Mouse (Mus musculus) cerebellum, adult 11 months (tissue): Measurements from ENCODE around the gene Me3.

ENCODE experiments used
- DNase-seq: peaks from one replicate; pipeline ENCODE4 v3.0.0; 2022

Gene Me3

DNA sequence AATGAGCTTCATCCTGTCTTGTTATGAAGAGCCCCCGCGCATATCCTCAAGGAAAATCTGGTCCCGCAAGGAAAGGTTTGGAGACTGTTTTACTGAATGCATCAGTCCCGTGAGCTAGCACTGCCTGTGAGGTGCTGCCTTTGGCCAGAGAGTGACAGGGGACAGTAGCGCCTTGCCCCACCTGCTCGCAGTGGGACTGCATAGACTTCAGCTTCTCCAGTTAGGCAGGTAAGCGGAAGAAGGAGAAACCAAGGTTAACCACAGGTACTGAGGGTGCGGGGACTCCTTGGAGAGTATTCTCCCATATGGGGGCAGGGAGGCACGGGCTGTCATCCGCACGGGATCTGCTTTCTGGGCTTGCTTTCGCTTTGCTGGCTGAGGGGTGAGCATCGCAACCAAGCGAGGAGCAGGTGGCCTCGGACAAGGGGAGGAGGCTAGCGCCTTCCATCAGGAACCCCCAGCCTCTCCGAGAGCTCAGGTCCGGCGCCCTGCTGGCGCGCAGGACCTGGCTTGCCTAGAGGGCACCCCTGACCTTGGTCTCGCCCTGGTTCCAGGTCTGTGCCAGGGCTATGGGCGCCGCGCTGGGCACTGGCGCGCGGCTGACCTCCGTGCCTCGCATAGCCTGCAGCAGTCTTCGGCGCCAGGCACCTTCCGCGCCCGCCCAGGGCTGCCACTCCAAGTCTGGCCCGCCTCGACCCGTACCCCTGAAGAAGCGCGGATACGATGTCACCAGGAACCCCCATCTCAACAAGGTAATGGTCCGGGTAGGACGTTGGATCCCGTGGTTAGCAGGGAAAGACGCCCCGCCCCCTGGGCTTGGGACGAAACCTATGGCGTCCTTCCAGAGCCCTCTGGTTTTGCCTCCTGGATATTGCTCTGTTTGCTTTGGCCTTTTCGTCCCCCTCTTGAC lies at the start of gene Me3:
TSS of gene Me3 (plus strand) at position 51 of the 910 bp plus-strand sequence.
- DNase-seq, result peak; percentile 86

DNA sequence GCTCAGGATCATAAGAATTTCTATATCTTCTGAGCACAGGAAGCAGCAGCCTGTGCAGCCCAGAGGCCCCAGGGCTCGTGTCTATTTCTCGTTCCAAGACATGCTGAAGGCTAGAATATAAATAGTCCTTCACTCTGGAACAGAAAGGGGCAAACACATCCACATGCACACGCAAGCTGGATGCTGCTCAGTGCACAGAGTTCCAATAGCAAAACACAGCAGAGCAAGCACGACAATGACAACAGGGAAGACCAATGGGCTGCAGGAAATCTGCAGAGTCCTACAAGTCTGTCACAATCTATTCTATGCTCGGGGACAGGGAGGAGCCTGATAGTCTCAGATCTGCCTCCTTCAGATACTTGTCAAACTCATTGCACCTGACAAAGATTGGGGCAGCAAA lies 42.2 kb upstream of the Me3 start:
- no peak for DNase-seq

DNA sequence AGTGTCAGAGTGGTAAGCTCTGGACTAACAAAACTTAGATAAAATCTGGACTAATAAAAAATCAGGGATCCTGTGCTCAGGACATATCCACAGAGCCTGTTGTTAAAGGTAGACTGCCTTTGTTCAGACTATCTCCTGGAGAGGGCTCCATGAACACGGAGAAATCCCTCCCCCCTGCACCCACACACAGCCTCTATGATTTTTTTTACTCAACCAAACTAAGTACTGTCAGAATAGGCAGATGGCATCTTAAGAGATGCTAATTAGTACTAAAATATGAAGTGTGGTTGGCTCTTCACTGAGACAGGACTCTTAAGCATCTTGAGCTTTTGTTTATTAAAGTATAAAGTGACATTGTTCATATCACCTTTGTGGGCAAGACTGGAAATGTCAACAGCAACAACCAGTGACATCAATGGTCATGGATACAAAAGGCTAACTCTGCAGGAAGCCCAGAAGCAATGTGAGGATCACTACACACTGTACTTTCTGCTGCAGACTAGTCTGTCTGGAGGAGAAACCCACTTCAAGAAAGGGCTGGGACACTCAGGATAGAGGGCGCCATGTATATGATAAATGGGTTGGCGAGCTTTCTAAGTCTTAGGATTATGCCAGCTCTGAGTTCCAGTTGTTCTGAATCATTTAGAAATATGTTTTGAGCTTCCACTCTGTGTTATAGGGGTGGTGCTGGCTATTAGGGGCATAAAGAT lies 41.5 kb upstream of the Me3 start:
- no peak for DNase-seq

DNA sequence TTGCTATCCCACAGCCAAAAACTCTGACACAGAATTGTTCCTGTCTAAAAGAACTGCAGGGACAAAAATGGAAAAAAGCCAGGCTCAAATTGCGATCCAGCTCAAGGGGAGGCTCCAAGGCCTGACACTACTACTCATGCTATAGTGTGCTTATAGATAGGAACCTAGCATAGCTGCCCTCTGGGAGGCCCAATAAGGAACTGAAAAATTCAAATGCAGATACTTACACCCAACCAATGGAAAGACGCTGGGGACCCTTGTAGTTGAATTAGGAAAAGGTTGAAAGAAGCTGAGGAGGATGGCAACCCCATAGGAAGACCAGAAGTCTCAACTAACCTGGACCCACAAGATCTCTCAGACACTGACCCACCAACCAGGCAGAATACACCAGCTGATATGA lies 36.4 kb upstream of the Me3 start:
- DNase-seq, result no peak

DNA sequence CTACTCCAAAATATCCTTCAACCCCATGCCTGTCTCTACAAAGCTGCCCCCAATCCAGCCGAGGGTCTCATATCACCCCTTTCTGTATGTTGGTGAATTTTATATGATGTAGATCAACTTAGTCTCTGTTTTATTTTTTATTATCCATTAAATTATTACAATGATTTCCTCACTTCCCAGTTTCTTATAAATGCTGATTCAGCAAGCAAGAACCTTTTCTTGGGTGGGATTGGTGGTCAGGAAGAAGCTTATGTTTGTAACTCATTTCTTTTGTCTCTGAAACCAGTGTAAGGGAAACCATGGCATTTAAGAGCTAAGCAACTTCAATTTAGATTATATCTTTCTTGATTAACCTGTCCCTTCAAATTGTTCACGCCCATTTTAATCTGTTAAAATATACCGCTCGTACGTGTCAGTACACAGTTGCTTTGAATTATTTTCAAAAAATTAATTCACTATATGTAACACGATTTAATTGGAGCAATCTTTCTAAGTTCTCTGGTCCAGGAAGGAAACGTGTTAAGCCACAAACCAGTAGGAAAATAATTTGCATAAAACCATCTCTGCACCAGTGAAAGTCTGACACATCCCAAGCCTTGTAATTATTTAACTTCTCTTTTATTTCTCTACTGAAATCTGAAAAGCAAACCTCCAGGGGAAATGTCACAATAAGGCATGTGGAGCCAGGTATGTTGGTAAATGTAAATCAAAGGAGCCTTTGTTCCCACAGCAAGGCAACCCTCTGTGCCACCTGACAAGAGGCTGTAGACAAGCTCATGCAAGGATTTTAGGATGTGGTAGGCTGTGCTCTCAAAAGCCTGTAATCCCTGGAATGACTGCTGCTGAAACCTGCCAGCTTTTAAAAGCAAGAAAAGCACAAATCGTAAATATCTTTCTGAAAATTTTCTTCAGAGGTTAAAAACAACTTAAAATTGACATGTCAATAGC lies 26.3 kb upstream of the Me3 start:
- DNase-seq, result no peak

DNA sequence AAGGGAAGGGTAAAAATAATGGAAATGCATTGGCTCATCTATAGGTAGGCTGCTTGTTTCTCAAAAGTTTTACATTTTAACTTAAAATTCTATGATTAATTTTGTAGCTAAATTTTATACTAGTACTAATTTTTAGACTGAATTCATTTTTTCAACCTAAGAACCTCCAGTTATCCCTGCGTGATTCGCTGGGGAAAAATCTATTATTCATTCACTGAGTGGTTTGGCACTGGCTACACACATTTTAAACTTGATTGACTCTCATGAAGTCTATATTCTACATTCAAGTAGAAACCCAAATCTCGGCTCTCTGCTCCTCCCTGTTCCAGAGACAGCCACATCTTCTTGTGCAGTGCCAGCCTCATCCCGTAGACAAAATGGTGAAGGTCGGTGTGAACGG lies 24.9 kb upstream of the Me3 start:
- no peak for DNase-seq

DNA sequence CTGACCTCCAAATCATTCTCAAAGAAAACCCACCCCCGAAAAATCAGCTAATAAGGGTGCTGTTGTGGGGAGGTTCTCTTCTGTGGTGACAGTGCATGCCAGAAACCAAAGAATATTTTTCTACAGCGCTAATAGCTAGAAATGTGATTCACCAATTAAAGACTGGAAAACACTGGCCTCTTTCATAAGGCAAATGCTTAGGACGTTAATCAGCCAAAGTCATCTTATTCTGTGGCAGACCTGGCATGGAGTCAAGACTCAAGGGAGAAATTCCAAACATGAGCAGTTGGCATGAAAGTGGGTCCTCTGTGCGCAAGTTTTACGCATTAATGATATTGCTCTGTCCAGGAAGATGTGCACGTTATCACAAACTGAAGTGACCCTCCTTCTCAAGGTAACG lies 21.0 kb upstream of the Me3 start:
- DNase-seq, result no peak

DNA sequence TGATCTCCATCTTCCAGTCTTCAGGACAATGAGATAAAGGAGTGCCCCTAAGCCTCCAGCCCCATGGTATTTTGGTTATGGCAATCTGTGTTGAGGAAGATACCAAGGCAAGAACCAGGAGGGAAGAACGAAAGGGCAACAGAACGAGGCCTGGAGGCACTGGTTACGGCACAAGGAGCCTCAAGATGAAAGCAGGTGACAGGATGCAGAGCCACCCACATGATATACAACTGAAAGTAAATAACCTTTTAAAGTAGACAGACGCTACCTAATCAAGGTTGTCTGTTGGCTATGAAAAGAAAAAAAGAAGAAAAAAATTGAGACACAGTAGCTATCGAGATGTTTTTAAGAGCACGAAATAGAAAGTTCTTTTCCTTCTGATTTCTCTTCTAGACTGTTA lies 16.0 kb upstream of the Me3 start:
- no peak for DNase-seq

DNA sequence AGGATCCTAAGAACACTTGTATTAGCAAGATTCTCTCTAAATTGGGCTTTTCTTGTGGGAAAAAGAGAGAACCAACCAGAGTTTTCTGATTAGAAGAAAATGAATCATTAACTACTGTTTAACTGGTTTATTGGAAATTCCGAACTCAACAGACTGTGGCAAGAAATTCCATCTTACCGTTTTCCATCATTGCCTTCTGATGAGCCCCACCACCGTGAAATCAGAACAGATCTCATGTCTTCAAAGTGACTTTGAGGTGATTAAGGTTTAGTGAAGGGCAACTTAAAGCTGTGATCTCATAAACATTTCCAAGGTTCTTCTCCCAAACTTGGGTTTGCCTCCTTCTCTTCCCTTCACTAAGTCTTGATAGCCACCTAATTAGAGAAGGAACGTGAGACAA lies 8.9 kb upstream of the Me3 start:
- no peak for DNase-seq

DNA sequence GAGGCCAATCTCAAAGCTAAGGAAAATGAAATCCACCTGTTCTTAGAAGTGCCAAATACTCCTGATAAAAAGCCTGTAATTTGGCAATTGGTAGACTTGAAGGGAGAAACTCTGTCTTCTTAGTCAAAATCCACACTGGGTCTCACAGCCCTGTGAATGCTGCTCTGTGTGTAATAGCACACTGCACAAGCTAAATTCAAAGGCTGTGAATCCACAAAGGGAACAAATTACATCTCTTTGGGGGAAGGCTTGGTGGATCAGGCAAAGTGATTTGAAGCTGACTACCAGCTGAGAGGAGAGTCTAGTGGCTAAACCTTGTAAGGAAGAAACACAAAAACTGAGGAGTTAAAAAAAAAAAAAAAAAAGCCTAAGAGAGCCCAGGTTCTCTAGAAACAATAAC lies 4.8 kb upstream of the Me3 start:
- DNase-seq, result no peak

DNA sequence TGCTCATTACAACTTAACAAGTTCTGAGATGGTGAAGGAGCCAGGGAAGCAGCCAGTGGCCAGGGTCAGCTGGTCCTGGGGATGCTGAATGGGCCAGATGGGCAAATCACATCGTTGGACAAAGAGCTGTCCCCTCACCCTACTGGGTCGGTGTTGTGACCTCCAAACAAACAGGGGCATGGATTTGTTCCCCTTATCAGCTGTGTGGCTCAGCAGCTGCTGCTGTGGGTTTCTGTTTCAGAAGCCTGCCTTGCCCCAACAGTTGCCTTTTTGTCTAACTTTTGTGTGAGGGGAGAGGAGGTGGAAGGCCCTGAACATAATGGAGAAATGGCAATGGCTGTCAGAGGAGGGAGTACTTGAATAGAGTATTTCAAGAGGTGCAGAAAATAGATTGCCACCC lies 4.2 kb upstream of the Me3 start:
- DNase-seq, result no peak

DNA sequence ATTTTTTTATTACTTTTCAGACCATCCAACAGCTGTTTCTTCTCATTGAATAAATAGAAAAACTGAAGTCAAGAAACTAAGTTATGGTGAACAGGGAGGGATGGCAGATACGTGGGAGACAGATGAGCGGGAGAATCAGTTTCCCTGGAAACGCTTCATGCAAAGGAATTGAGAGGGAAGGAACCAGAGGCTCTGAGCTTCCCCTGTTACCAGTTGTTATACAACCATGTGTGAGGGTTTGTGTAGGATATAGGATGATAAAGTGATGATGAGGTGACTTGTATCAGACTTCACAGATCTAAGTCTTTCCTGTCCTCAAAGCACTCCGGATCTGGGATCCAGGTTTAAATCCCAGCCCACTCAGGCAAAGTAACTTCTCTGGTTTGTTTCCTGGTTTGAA lies 3.2 kb upstream of the Me3 start:
- no peak for DNase-seq

DNA sequence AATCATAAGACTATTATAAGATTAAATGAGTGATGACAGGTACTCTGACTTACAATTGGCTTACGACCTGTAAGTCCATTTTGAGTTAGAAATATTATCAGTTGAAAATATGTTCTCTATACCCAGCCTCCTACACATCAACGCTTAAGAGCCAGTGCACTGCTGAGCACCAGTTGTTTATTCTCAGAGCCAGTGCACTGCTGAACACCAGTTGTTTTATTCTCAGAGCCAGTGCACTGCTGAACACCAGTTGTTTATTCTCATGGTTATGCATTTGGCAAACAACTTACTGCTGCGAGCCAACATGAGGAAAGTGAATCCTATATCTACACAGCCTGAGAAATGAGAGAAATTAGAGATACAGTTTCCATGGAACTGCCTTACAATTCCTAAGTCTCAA lies 2.3 kb upstream of the Me3 start:
- DNase-seq, result no peak

DNA sequence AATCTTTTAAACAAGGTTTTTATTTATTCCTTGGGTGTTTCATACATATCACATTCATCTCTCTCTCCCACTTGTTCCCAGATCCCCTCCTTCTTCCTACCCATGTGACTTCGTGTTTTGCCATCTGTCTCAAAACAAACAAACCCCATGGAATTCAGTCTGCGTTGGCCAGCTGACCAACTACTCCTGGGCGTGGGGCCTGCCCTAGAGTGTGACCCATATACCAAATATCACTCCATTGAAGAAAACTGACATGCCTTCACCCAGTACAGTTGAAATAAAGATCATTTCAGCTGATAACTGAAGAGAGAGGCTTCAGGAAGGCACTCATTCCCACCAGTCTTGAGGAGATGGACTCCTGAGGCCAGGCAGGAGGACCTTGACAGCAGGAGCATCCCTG lies 1.4 kb upstream of the Me3 start:
- peak; percentile 34 for DNase-seq

DNA sequence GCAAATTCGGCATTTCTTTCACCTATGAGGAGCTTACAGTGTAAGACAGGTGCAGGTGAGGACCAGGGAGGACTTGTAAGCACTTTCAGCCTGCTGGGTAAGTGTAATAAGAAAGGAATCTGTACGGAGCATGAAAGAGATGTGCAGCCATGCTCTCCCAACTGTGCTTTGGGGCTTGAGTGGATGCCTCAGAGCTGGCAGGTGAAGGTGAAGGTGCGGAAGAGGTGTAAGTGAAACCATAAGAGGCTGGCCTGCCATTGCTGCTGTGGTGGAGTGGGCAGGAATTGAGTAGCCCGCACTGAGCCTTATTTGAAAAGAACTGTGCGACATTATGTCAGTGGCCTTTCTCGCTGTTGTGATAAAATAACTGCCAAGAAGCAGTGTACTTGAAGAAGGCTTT lies 8.3 kb downstream of the Me3 start:
- DNase-seq, result no peak

DNA sequence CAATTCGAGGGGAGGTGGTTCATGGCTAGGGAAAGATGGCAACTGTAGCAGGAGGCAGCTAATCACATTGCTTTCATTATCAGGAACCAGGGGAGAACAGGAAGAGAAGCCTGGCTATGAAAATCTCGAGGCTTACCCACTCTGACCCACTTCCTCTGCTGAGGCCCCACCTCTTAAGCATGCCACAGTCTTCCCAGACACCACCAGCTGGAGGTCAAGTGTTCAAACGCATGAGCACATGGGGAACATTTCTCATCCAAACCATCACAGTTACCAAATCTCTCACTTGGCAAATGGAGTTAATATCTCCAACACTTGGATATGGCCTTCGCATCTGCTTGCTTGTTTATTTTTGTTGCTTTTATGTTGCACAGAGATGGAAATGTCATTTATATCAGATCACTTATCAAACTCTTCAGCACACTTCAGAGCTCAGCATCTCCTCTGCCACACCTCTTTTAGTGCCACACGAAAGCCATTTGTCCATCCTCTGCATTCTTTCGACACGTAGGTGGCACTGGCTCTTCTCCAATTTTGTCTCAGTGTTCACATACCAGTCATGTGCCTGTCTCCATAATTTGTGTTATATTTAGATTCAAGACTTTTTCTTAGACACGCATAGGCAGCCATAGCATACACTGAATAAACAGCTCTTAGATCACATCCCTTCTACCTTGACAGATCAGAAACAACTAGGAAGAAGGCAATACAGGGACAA lies 8.9 kb downstream of the Me3 start:
- no peak for DNase-seq

DNA sequence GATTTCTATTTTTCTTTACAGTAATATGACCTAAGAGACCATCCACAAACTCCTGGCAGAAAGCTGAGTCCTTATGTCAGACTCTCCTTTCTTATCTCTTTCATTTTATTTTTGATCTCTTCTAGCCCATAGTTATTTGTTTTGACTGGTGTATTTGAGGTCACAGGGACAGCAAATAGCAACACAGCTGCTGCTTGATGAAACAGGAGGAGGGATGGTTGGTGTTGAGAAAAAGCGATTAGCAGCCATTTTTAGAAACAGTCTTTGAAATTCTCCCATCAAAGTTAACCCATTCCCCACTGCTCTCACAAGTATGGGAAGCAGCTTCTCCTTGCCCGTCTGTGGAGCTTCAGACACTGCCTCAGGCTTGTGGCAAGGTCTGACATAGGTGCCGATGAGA lies 12.8 kb downstream of the Me3 start:
- DNase-seq, result no peak

DNA sequence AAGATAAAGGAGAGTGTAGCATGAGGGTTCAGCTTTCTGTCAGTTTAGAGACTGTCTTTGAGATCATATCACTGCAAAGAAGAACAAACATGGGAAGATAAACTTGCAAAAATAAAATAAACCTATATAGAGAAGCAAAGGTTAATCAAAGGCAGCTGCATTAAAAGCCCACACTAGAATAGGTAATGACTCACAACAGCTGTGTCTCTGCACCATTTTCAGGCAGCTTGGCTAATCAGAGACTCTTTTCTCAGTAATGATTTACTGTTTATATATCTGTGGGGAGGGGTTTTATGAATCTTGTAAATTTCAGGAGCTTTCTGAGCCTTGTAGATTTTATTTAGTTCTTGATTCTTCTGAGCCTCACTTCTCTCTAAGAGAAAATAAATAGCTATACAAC lies 15.7 kb downstream of the Me3 start:
- DNase-seq, result no peak

DNA sequence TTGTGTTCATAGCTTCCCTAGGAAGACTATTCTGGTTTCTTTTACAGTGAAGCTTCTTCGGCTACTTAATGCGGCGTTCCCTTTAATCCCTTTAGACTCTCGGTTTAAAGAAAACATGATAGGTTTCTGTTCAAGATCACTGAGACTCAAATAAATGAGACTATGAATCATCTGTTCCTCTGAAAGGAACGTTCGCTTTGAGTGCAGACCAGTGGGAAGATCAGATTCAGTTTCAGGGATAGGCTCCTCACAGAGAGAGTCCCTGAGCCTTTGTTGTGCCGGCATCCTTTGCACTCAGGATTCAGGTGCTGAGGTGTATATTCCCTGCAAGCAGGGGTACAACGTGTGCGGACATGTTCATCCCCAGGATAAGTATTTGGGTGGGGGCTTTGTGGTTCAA lies 25.0 kb downstream of the Me3 start:
- DNase-seq, result no peak

DNA sequence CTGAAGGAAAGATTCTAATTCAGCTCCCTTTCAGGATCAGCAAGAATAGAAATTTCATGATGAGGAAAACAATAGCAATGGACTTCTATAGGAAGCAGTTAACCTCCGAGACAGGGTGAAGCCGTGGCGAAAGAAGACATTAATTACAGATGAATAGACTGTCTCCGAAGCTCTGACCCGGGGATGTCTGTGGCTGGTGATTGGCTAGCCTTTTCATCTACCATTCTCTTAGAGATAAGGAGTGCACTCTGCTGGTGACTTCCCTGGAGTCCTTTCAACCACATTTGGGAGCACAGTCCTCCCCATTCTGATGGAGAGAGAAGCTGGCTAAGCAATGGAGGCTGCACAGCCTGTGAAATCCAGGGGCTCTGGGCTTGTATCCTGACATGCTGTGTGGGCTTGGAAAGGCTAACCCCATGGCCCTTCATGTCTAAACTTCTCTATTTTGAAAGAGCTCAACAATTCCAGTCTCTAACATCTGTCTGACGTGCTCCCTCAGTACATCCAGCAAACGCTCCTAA lies 25.6 kb downstream of the Me3 start:
- no peak for DNase-seq

DNA sequence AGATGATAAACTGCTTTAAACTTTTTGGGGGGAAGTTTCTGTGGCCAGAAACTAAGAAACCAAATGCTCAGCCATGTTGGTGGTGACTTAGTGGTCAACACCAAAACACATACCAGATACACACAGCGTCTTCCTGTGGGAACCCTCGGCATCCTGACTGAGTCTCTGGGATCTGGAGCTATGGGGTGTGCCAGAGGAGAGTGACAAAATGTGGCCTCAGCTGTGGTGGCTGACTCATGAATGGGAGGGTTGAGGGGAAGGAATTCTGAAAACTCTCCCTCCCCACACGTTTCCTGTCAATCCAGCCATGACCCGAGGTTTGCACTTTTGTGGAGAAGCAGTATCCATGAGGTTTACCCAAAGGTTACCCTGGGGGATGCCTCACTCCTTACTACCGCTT lies 32.0 kb downstream of the Me3 start:
- DNase-seq, result no peak

DNA sequence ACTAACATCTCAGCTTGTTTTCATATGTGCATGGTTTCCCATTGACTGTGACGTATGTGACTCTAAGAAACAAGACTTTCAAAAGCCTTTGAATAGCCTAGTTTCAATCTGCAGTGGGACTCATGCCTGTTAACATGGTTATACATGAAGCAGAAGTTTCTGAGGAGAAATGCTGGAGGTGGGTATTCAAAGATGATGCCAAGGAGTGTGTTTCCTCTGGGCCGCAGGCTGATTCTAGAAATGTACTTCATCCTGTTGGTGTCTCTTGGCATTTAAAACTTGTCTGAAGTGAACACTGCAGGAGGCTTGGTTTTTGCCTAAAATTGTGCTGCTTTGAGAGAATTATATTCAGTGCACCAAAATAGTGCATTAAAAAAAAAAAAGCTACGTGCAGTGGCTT lies 34.2 kb downstream of the Me3 start:
- no peak for DNase-seq

DNA sequence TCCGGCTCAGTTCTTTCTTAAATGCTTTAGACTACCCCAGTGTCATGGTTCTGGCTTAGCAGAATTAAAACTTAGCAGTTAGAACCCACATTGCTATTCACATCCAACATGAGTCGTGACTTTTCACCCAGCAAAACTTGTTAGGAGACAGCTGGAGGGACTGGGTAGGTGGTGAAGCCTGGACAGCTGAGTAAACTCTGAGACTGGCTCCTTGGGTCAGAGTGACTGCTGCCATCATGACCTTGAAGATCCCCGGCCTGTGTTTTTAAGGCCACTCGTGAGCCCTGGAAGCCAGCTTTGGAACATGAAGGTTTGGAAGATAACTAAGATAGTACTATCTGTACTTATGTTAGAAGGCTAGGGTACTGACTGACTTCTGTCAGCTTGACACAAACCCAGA lies 35.4 kb downstream of the Me3 start:
- no peak for DNase-seq
